Mouse (Mus musculus) embryonic facial prominence, embryonic 15.5 days (tissue): ENCODE data around the gene Cyp2a5. TPM values are rescaled to one million over a fixed set of nuclear protein-coding genes. Genes with fewer than 3 reads are reported as not detected.

Experiments used
- polyA plus RNA-seq: library from polyadenylated mRNA; unstranded; fragments of >200 nt; fragmentation: Nextera tagmentation; extraction: Ambion mirVana; gene quantifications from 2 replicates; pipeline ENCODE4 v1.2.1, GENCODE M21; 2015

Cyp2a5 gene
- polyA plus RNA-seq, 1 experiment from 2014 or later = 9.1 TPM

Other genes with a start within 250 kb of the Cyp2a5 start
- gene Vmn1r185, start 216.8 kb upstream of the Cyp2a5 start, polyA plus RNA-seq = 0.05 TPM in 1 of 2 replicates, not detected in the other
- gene Cyp2b23, start 148.9 kb upstream of the Cyp2a5 start, polyA plus RNA-seq = not detected in 2 replicates
- 5.6 and 6.5 TPM in 2 replicates for gene Cyp2b19, start 78.2 kb upstream of the Cyp2a5 start, polyA plus RNA-seq
- 9.8 and 13.8 TPM in 2 replicates for gene Cyp2g1, start 26.4 kb upstream of the Cyp2a5 start, polyA plus RNA-seq
- gene Cyp2a22, start 104.1 kb downstream of the Cyp2a5 start, polyA plus RNA-seq = not detected in 2 replicates
- not detected in 2 replicates for gene Cyp2a12, start 193.8 kb downstream of the Cyp2a5 start, polyA plus RNA-seq